Mouse (Mus musculus) liver, adult 2 months (tissue): Measurements from ENCODE around the gene Prpsap1. TPM values are rescaled to one million over a fixed set of nuclear protein-coding genes. Genes with fewer than 3 reads are reported as not detected.

Experiments used
- DNase-seq: peaks from one replicate; pipeline ENCODE4 v3.0.0-alpha.2; 2011; ENCODE audit warnings: low read depth, low spot score; ENCODE audit errors: extremely low read depth
- H3K27ac ChIP-seq: fragments of 200-500 bp; replicated peaks from 2 replicates; pipeline ENCODE4 v1.5.1; 2012; ENCODE audit warnings: low read depth, mild to moderate bottlenecking, control low read depth, inconsistent platforms, low read length; ENCODE audit not compliant: insufficient read depth
- H3K27me3 ChIP-seq: fragments of 200-500 bp; 2 replicates; pipeline ENCODE4 v1.6.1; 2012; ENCODE audit warnings: mild to moderate bottlenecking, moderate library complexity, low read length, inconsistent platforms; ENCODE audit not compliant: control insufficient read depth, insufficient read depth
- H3K36me3 ChIP-seq: fragments of 200-500 bp; 2 replicates; pipeline ENCODE4 v1.6.1; 2012; ENCODE audit warnings: low read length, inconsistent platforms; ENCODE audit not compliant: control insufficient read depth, insufficient read depth
- H3K4me1 ChIP-seq: fragments of 200-500 bp; 2 replicates; pipeline ENCODE4 v1.6.1; 2011; ENCODE audit warnings: low read length; ENCODE audit not compliant: control insufficient read depth, insufficient read depth
- H3K4me3 ChIP-seq: fragments of 200-500 bp; 2 replicates; pipeline ENCODE4 v1.5.1; 2011; ENCODE audit warnings: low read depth, mild to moderate bottlenecking, control low read depth, low read length, moderate library complexity; ENCODE audit not compliant: insufficient read depth
- H3K79me2 ChIP-seq: fragments of 200-500 bp; 2 replicates; pipeline ENCODE4 v1.6.1; 2012; ENCODE audit warnings: inconsistent platforms, mild to moderate bottlenecking, low read length, moderate library complexity; ENCODE audit not compliant: control insufficient read depth, insufficient read depth
- H3K9ac ChIP-seq: fragments of 200-500 bp; 2 replicates; pipeline ENCODE4 v1.6.1; 2012; ENCODE audit warnings: low read depth, mild to moderate bottlenecking, control low read depth, inconsistent platforms, low read length
- CTCF ChIP-seq: fragments of 200-500 bp; IDR thresholded peaks from 2 replicates; pipeline ENCODE4 v1.5.1; 2011; ENCODE audit warnings: low read depth, low read length, control low read depth
- POLR2A ChIP-seq: fragments of 200-500 bp; IDR thresholded peaks from 2 replicates; pipeline ENCODE4 v1.6.1; 2011; ENCODE audit warnings: low read length, control low read depth; ENCODE audit not compliant: insufficient read depth; ENCODE audit errors: extremely low read depth
- WGBS: fragments of 180-500 bp; shearing (Covaris S2); methylation state at CpG from one replicate; pipeline ENCODE4 v1.1.7; 2018; 5-methylcytosine and 5-hydroxymethylcytosine counted together
- polyA plus RNA-seq: library from polyadenylated mRNA; depleted of rRNA; stranded (reverse); fragments of >200 nt; gene quantifications from 2 replicates; pipeline ENCODE4 v1.2.3, GENCODE M21; 2012
- total RNA-seq: library from RNA; depleted of rRNA; stranded (reverse); fragments of >200 nt; gene quantifications from 2 replicates; pipeline ENCODE4 v1.2.3, GENCODE M21; 2014

Gene Prpsap1
- total and polyA plus RNA-seq, 2 experiments = 37.7 to 72.8 TPM

DNA sequence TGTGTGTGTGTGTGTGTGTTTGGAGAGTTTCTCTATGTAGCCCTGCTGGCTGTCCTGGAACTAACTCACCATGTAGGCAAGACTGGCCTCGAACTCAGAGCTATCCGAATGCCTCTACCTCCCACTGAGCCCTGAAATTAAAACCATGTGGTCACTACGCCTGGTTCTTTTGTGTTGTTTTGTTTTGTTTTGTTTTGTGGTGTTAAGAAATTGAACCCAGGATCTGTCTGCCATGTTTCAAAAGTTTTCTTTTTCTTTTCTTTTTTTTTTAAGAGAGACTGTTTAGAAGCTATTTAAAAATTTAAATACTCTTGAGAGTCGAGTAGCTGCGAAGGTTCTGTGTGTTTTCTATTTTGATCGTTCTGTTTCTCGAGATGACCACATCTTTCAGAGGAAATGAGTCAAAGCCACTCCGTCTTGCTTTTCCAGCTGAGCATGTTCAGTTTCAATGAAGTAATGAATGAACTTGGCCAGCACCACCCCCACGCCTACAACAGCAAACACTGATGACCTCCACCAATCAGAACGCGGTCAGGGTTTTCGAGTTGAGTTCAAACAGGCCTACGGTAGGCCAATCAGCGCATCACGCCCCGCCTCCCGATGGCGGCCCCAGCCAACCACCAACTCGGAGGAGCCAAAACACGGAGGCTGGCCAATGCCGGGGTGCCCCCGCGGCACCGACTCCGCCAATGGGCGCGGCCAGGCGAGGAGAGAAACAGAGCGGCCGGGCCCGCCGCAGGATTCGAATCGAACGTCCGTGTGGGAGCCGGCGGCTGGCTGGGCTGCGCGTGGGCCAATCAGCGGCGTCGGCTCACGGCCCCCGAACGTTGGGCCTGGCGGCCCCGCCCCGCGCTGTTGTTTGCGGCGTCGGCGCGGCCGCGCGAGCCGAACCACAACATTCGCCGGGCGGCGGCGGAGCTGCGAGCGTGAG lies 60.4 kb downstream of the Prpsap1 start, which contains the start of gene Ubald2:
Ubald2 (plus strand) TSS at position 739 of the 931 bp plus-strand sequence.
- Histone ChIP-seq H3K9ac (peak within 1 kb of the TSS; percentile 93), H3K27ac (peak within 1 kb of the TSS; percentile 85), H3K79me2 (no peaks in the 10 kb centered on the region), H3K4me1 (peaks cover 8% of the 10 kb centered on the region; the same call in 1 of the 2 replicates), H3K4me3 (peak within 1 kb of the TSS; percentile 78), H3K36me3 (peaks cover 3% of the 10 kb centered on the region; the same call in 1 of the 2 replicates), H3K27me3 (no peaks in the 10 kb centered on the region)
- TF ChIP-seq CTCF = no peak
- TF ChIP-seq POLR2A = peak; percentile 59; the same call in 1 of the 2 replicates
- WGBS = 3% methylated on average over 66 of the region's 66 CpGs
- DNase-seq = peak; percentile 98

DNA sequence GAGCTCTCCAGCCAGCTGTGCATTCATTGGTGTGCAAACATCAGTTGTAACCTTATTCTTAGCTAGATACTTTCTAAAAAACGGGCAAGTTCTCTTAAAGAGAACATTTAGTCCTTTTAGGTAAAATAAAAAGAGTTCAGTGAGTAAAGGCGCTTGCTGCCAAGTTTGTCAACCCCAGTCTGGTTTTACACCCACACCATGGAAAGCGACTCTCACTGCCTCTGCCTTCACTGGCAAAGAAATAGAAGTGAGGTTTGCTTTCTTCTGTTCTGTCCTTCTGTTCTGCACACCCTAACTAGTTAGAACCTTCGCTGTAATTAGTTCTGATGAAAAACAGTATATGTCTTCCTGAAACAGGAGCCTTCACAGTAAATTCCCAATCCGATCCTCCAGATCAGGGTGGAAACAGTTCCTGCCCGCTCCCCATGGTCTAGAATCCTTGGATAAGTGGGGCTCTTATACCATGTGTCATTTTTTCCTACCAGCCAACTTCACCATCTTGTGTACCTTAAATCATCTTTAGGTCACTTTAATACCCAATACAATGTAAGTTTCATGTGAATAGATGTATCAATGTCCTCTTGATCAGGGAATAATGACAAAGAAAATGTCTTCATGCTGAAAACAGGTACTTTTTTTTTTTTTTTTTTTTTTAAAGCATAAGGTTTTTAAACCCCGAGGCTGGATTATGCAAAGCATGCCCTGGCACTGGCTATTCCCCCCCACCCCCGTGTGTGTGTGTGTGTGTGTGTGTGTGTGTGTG lies 61.2 kb downstream of the Prpsap1 start:
- Histone ChIP-seq H3K79me2 (no peaks in the 10 kb centered on the region), H3K27me3 (no peaks in the 10 kb centered on the region), H3K36me3 (peaks cover 3% of the 10 kb centered on the region; the same call in 1 of the 2 replicates), H3K27ac (no peak overlapping the region), H3K4me3 (no peak overlapping the region), H3K9ac (no peak overlapping the region), H3K4me1 (peaks cover 8% of the 10 kb centered on the region; the same call in 1 of the 2 replicates)
- no peak for DNase-seq
- WGBS = 68% methylated on average over 8 of the region's 8 CpGs
- TF ChIP-seq CTCF (no peak), POLR2A (no peak)

DNA sequence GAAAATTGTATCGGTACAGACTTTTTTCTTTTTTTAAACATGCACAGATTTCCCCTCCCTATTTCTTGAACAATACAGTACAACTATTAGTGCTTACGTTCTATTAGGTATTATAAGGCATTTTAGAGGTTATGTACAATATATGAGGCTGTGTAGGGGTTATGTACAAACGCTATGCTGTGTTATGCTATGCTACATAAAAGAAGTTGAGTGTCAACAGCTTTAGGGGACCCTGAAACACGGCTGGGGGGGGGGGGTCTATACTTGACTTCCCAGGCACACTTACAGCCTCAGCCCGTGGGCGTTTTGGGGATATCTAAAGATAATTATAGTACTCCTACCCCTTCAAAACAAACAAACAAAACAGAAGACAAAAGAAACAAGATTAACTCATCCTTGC lies 61.9 kb downstream of the Prpsap1 start:
- DNase-seq = no peak
- H3K79me2 ChIP-seq = no peaks in the 10 kb centered on the region
- peaks cover 1% of the 10 kb centered on the region; the same call in 1 of the 2 replicates for H3K36me3 ChIP-seq
- H3K4me3 ChIP-seq = no peak overlapping the region
- no peaks in the 10 kb centered on the region for H3K27me3 ChIP-seq
- no peak overlapping the region for H3K9ac ChIP-seq
- TF ChIP-seq POLR2A (no peak), CTCF (no peak)
- WGBS = 67% methylated on average over 6 of the region's 6 CpGs
- peaks cover 8% of the 10 kb centered on the region; the same call in 1 of the 2 replicates for H3K4me1 ChIP-seq
- no peak overlapping the region for H3K27ac ChIP-seq

DNA sequence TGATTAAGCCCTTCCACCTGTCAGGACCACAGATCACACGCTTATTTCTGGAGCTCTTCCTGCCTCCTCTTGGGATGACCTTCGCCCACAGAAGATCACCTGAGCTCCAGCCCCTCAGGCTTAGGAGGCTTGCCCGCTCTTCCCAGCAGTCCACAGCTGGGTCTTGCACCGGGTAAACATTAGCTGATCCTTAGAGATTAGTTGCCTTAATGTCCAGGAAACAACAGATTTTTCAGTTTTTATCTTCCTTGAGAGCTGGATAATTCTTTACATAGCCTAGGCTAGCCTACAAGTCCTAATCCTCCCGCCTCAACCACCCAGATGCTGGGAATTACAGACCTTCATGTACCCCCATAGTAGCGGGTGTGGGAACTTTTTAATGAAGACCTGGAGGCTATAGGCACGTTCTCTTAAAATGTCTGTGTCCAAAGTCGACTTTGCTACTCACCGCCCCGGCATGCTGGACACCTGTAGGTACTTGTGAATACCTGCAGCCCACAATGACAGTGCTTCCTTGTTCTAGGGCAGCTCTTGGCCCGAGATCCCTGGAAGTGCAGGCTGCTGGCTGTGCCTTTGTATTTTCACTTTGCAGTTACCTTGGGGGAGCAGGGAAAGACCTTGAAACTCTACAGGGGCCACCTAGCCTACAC lies 62.4 kb downstream of the Prpsap1 start:
- WGBS = 40% methylated on average over 11 of the region's 11 CpGs
- no peak overlapping the region for H3K27ac ChIP-seq
- H3K4me1 ChIP-seq = peaks cover 8% of the 10 kb centered on the region; the same call in 1 of the 2 replicates
- H3K4me3 ChIP-seq = no peak overlapping the region
- H3K79me2 ChIP-seq = no peaks in the 10 kb centered on the region
- peaks cover 1% of the 10 kb centered on the region; the same call in 1 of the 2 replicates for H3K36me3 ChIP-seq
- no peak for TF ChIP-seq CTCF
- no peak for TF ChIP-seq POLR2A
- DNase-seq = no peak
- H3K9ac ChIP-seq = no peak overlapping the region
- H3K27me3 ChIP-seq = no peaks in the 10 kb centered on the region

DNA sequence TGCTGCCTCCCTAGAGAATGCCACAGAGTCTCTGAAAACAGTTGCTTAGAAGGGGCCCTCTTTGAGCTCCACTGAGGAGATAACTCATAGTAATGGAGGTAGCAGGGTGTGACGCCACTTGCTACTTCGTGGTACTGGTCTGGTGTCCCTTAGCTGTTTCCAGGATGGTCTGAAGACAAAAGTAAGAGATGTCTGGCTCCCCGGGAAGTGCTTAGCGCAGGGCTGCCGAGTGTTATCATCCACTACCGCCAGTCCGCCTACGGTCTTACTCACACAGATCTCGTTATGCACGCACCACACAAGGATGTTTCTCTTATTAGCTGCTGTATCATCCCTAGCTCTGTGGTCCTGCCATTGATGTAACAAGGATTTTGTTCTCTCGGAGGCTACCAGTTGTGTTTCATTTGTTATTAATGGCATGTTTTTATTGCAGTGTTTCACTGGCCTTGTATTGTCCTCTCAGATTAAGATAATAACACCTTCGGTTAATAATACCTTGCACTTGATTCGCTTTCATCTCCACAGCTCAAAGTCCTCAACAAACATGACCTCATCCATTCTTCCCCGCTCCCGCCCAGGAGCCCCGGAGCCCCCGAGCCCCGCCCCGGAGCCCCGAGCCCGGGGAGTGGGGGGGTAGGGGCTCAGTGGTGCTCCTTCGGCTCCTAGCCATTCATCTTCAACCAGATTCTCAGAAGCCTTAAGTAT lies 63.1 kb downstream of the Prpsap1 start:
- Histone ChIP-seq H3K9ac (no peak overlapping the region), H3K27me3 (no peaks in the 10 kb centered on the region), H3K27ac (no peak overlapping the region), H3K36me3 (peaks cover 1% of the 10 kb centered on the region; the same call in 1 of the 2 replicates), H3K4me1 (peaks cover 8% of the 10 kb centered on the region; the same call in 1 of the 2 replicates), H3K79me2 (no peaks in the 10 kb centered on the region), H3K4me3 (no peak overlapping the region)
- DNase-seq = no peak
- 31% methylated on average over 22 of the region's 22 CpGs for WGBS
- TF ChIP-seq CTCF (no peak), POLR2A (no peak)
